Mouse (Mus musculus) MEL (cell line): Measurements from ENCODE around the gene Ylpm1. TPM values are rescaled to one million over a fixed set of nuclear protein-coding genes. Genes with fewer than 3 reads are reported as not detected.
A peak's percentile ranks its signal among the peaks of the same experiment; 100 is the strongest.

Source experiments
- DNase-seq: peaks from one replicate; pipeline ENCODE4 v3.0.0; 2011; ENCODE audit warnings: low read depth, low spot score
- H3K27ac ChIP-seq: 2 replicates; pipeline ENCODE4 v1.5.1; 2012; ENCODE audit warnings: low read depth, mild to moderate bottlenecking, control low read depth, low read length, moderate library complexity; ENCODE audit not compliant: control insufficient read depth
- H3K27me3 ChIP-seq, 2 experiments: fragments of 150-350 bp in 1 of 2; sonication (generic) in 1 of 2; 2 replicates each; pipeline ENCODE4 v1.6.1; 2012; ENCODE audit warnings: low read length in 2 of 2, mild to moderate bottlenecking in 2 of 2, improper control_type of control experiment in 1 of 2, moderate library complexity in 1 of 2; ENCODE audit not compliant: insufficient read depth in 2 of 2, control insufficient read depth in 1 of 2
- H3K36me3 ChIP-seq, 2 experiments: 2 replicates each; pipeline ENCODE4 v1.6.1; 2012 to 2014; ENCODE audit warnings: low read length in 2 of 2, improper control_type of control experiment in 1 of 2, inconsistent platforms in 1 of 2, mild to moderate bottlenecking in 1 of 2; ENCODE audit not compliant: insufficient read depth in 2 of 2, control insufficient read depth in 1 of 2
- H3K4me1 ChIP-seq, 2 experiments: fragments of 150-350 bp in 1 of 2; sonication (generic) in 1 of 2; 2 replicates each; pipeline ENCODE4 v1.6.1; 2012; ENCODE audit warnings: low read length in 2 of 2, improper control_type of control experiment in 1 of 2, mild to moderate bottlenecking in 1 of 2; ENCODE audit not compliant: insufficient read depth in 2 of 2, control insufficient read depth in 1 of 2
- H3K4me3 ChIP-seq, 2 experiments: fragments of 150-350 bp in 1 of 2; sonication (generic) in 1 of 2; 2 replicates each; pipeline ENCODE4 v1.5.1; 2012; ENCODE audit warnings: low read depth in 2 of 2, low read length in 2 of 2, mild to moderate bottlenecking in 2 of 2, moderate library complexity in 2 of 2, control low read depth in 1 of 2, improper control_type of control experiment in 1 of 2; ENCODE audit not compliant: control insufficient read depth in 1 of 2, insufficient read depth in 1 of 2
- H3K79me2 ChIP-seq: 2 replicates; pipeline ENCODE4 v1.6.1; 2012; ENCODE audit warnings: mild to moderate bottlenecking, low read length, moderate library complexity; ENCODE audit not compliant: control insufficient read depth, poor library complexity, insufficient read depth
- H3K9ac ChIP-seq: 2 replicates; pipeline ENCODE4 v1.6.1; 2012; ENCODE audit warnings: low read depth, mild to moderate bottlenecking, control low read depth, low read length, moderate library complexity; ENCODE audit not compliant: control insufficient read depth, poor library complexity, severe bottlenecking
- H3K9me3 ChIP-seq: fragments of 150-350 bp; sonication (generic); replicated peaks from 2 replicates; pipeline ENCODE4 v1.6.1; 2012; ENCODE audit warnings: mild to moderate bottlenecking, low read length, improper control_type of control experiment, moderate library complexity; ENCODE audit not compliant: insufficient read depth
- BHLHE40 ChIP-seq: IDR thresholded peaks from 2 replicates; pipeline ENCODE4 v1.6.1; 2012; ENCODE audit warnings: low read depth, mild to moderate bottlenecking, inconsistent platforms, low read length, improper control_type of control experiment, borderline replicate concordance
- CHD1 ChIP-seq: IDR thresholded peaks from 2 replicates; pipeline ENCODE4 v1.6.1; 2012; ENCODE audit warnings: low read depth, mild to moderate bottlenecking, inconsistent platforms, low read length, improper control_type of control experiment
- CHD2 ChIP-seq: IDR thresholded peaks from 2 replicates; pipeline ENCODE4 v1.6.1; 2011; ENCODE audit warnings: low read length, improper control_type of control experiment
- CTCF ChIP-seq, 3 experiments: IDR thresholded peaks in 2 of 3; conservative IDR thresholded peaks in 1 of 3; 2 replicates each; pipeline ENCODE4 v1.5.1; 2011 to 2012; ENCODE audit warnings: low read length in 3 of 3, low read depth in 2 of 3, mild to moderate bottlenecking in 2 of 3, improper control_type of control experiment in 1 of 3, inconsistent platforms in 1 of 3, mixed read lengths in 1 of 3, moderate library complexity in 1 of 3; ENCODE audit not compliant: control insufficient read depth in 1 of 3, insufficient read depth in 1 of 3, poor library complexity in 1 of 3, severe bottlenecking in 1 of 3
- ELF1 ChIP-seq: IDR thresholded peaks from 2 replicates; pipeline ENCODE4 v1.6.1; 2014; ENCODE audit warnings: low read depth, mild to moderate bottlenecking, inconsistent platforms, low read length, improper control_type of control experiment, moderate library complexity
- ETS1 ChIP-seq: IDR thresholded peaks from 2 replicates; pipeline ENCODE4 v1.6.1; 2012; ENCODE audit warnings: low read depth, mild to moderate bottlenecking, inconsistent platforms, low read length, improper control_type of control experiment, moderate library complexity
- KAT2A ChIP-seq: conservative IDR thresholded peaks from 2 replicates; pipeline ENCODE4 v1.6.1; 2012; ENCODE audit warnings: low read depth, low read length, improper control_type of control experiment, inconsistent platforms
- MAX ChIP-seq: IDR thresholded peaks from 2 replicates; pipeline ENCODE4 v1.6.1; 2011; ENCODE audit warnings: low read length, improper control_type of control experiment
- MAZ ChIP-seq: IDR thresholded peaks from 2 replicates; pipeline ENCODE4 v1.6.1; 2012; ENCODE audit warnings: low read depth, mild to moderate bottlenecking, inconsistent platforms, low read length, improper control_type of control experiment
- NELFE ChIP-seq: IDR thresholded peaks from 2 replicates; pipeline ENCODE4 v1.6.1; 2011; ENCODE audit warnings: low read depth, low read length, improper control_type of control experiment
- NRF1 ChIP-seq: IDR thresholded peaks from 2 replicates; pipeline ENCODE4 v1.6.1; 2014; ENCODE audit warnings: low read depth, mild to moderate bottlenecking, inconsistent platforms, low read length, improper control_type of control experiment, moderate library complexity; ENCODE audit not compliant: poor library complexity, insufficient read depth, severe bottlenecking
- POLR2AphosphoS5 ChIP-seq: IDR thresholded peaks from 2 replicates; pipeline ENCODE4 v1.6.1; 2012; ENCODE audit warnings: low read depth, borderline replicate concordance, mild to moderate bottlenecking, inconsistent platforms, low read length, moderate library complexity, mixed read lengths
- SMC3 ChIP-seq: IDR thresholded peaks from 2 replicates; pipeline ENCODE4 v1.6.1; 2011; ENCODE audit warnings: low read depth, low read length, improper control_type of control experiment
- TAL1 ChIP-seq: IDR thresholded peaks from 2 replicates; pipeline ENCODE4 v1.6.1; 2012; ENCODE audit warnings: mild to moderate bottlenecking, inconsistent platforms, low read length, moderate library complexity, mixed read lengths
- USF2 ChIP-seq, 2 experiments: IDR thresholded peaks; 2 replicates each; pipeline ENCODE4 v1.6.1; 2011 to 2012; ENCODE audit warnings: improper control_type of control experiment in 2 of 2, low read length in 2 of 2, borderline replicate concordance in 1 of 2, inconsistent platforms in 1 of 2, low read depth in 1 of 2, mild to moderate bottlenecking in 1 of 2; ENCODE audit not compliant: insufficient read depth in 1 of 2
- ZMIZ1 ChIP-seq: IDR thresholded peaks from 2 replicates; pipeline ENCODE4 v1.6.1; 2012; ENCODE audit warnings: low read depth, mild to moderate bottlenecking, inconsistent platforms, low read length, improper control_type of control experiment, moderate library complexity
- ZNF384 ChIP-seq: IDR thresholded peaks from 2 replicates; pipeline ENCODE4 v1.6.1; 2012; ENCODE audit warnings: low read depth, mild to moderate bottlenecking, inconsistent platforms, low read length, improper control_type of control experiment
- polyA plus RNA-seq, 2 experiments: library from polyadenylated mRNA; stranded (reverse) in 1 of 2; unstranded in 1 of 2; fragments of >175 nt in 1 of 2; fragments of >200 nt in 1 of 2; gene quantifications; 2 replicates each; pipeline versions ENCODE4 v1.2.1 to v1.2.4; 2012; ENCODE audit warnings: low replicate concordance in 2 of 2, low read depth in 1 of 2; ENCODE audit not compliant: insufficient read length in 2 of 2, insufficient read depth in 1 of 2, missing spikeins in 1 of 2
- total RNA-seq: library from RNA; depleted of rRNA; stranded (reverse); fragments of 300-350 nt; gene quantifications from 2 replicates; pipeline ENCODE4 v1.2.3, GENCODE M21; 2012

The Ylpm1 gene
- total and polyA plus RNA-seq, 3 experiments: 16.9 to 41.8 (median 29.9) TPM

DNA sequence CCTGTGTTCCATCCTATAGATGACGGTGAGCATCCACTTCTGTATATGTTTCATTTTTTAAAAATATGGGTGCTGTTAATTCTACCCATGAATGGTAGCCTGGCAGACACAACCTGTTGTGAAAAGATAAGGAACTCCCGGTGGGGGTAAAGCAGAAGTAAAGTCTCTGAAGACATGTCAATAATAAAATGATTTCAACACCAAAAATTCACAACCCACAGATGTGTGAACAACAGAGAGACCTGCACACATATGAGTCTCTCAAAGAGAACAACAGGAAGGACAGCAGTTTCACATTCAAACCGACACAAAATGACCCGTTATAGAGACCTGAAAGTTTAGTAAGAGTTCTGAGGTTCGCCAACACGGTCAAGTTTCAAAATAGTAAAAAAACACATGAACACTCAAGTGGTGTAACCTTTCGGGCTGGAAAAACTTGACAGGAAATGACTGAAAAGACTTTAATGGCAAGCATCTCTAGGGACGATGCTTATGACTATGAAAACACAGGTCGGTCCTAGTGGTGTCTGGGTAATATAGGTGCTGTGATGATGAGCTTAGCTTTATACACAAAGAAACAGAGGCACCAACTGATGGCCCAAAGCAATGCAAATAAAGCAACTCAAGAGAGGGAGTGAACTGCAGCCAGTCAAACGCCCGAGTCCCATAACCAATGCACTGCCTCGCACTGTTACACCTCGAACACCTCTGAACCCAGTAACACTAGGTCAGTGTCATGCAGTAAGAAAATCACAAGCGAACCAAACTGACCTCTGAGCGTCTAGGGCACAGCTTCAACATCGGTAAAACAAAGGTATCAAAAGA, 27.1 kb upstream of the Ylpm1 start (continued):
- TF ChIP-seq BHLHE40 (no peak), POLR2AphosphoS5 (no peak)

DNA sequence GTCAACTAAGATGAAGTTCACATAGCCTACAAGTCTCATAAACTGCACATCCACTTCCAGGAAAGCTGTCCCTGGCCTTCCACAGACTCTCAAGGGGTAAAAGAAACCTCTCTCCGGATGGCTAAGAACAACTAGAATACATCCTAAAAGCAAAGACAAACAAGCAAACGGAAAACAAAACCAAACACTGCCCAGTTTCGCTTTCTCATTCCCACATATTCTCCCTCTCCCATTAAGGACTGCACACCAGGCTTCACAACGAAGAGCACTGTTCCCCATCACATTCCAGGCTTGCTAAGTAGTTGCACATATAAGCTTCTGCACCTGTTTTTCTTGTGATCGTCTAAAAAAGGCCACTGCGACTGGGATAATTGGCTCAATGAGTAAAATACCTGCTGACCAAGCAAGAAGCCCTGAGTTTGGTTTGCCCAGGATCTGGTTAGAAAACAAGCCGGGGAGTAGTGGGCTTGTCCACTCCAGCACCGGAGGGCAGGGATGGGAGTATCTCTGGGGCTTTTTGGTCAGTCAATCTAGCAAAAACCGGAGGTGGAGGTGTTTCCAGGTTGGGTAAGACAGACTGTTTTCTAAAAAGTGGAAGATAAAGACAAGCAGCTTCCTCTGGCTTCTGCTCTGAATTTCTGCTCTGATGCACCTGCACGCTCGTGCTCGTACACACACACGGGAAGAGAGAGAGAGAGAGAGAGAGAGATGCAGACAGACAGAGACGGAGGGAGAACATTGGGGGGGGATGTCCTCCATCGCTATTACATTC, 26.3 kb upstream of the Ylpm1 start:
- H3K9me3 ChIP-seq: no peaks in the 10 kb centered on the region
- H3K36me3 ChIP-seq: peaks cover 7 to 17% of the 10 kb centered on the region in 2 experiments
- no peak for TF ChIP-seq CHD2
- TF ChIP-seq MAX: no peak
- TF ChIP-seq KAT2A: no peak
- TF ChIP-seq CHD1: no peak
- no peak for TF ChIP-seq ETS1
- no peak for TF ChIP-seq ZMIZ1
- TF ChIP-seq ELF1: no peak
- TF ChIP-seq ZNF384: no peak
- no peak for TF ChIP-seq NELFE
- TF ChIP-seq SMC3: no peak
- TF ChIP-seq MAZ: no peak
- TF ChIP-seq NRF1: no peak
- TF ChIP-seq USF2 (IDR thresholded peaks at IDR 0.05; ENCODE audit: borderline replicate concordance in 1 of 2, insufficient read depth in 1 of 2, low read depth in 1 of 2, low read length in 2 of 2): no peak
- no peak for TF ChIP-seq CTCF (IDR thresholded peaks at IDR 0.05 in 2 of 3, conservative IDR thresholded peaks at IDR 0.05 in 1 of 3; ENCODE audit: control insufficient read depth in 1 of 3, insufficient read depth in 1 of 3, low read depth in 2 of 3, low read length in 3 of 3, poor library complexity in 1 of 3, severe bottlenecking in 1 of 3)
- TF ChIP-seq TAL1: no peak
- peak overlapping the region; percentile 93 to 94 for H3K4me3 ChIP-seq
- H3K27me3 ChIP-seq: no peaks in the 10 kb centered on the region
- H3K79me2 ChIP-seq: peaks cover 38% of the 10 kb centered on the region
- peak overlapping the region; percentile 87 for H3K9ac ChIP-seq
- peaks cover 2 to 8% of the 10 kb centered on the region in 2 experiments; a peak in 3 of 4 replicates for H3K4me1 ChIP-seq
- peak; percentile 51 for DNase-seq
- H3K27ac ChIP-seq: peak overlapping the region; percentile 89
